Mouse (Mus musculus) heart, embryonic 13.5 days (tissue): ENCODE measurements around the gene Vmn1r70. TPM values are rescaled to one million over a fixed set of nuclear protein-coding genes. Genes with fewer than 3 reads are reported as not detected.

Experiments used
- ATAC-seq: fragments of 200-750 bp; cut with Nextera tagmentation; 2 replicates; pipeline ENCODE4 v1.8.0; 2017; ENCODE audit warnings: moderate TSS enrichment; ENCODE audit not compliant: insufficient number of reproducible peaks, low FRiP score, low TSS enrichment; ENCODE audit errors: extremely low read depth
- H3K27ac ChIP-seq: fragments of 300-500 bp; sonication (generic); replicated peaks from 2 replicates; pipeline ENCODE4 v1.5.1; 2015; ENCODE audit warnings: moderate library complexity, mild to moderate bottlenecking, inconsistent platforms
- H3K27me3 ChIP-seq: fragments of 300-500 bp; sonication (generic); replicated peaks from 2 replicates; pipeline ENCODE4 v1.6.1; 2015; ENCODE audit warnings: mild to moderate bottlenecking, inconsistent platforms
- H3K36me3 ChIP-seq: fragments of 300-500 bp; sonication (generic); 2 replicates; pipeline ENCODE4 v1.6.1; 2015; ENCODE audit warnings: mild to moderate bottlenecking, inconsistent platforms
- H3K4me1 ChIP-seq: fragments of 300-500 bp; sonication (generic); 2 replicates; pipeline ENCODE4 v1.6.1; 2015; ENCODE audit warnings: inconsistent platforms
- H3K4me2 ChIP-seq: fragments of 300-500 bp; sonication (generic); 2 replicates; pipeline ENCODE4 v1.6.1; 2015; ENCODE audit warnings: inconsistent platforms, mild to moderate bottlenecking, moderate library complexity
- H3K4me3 ChIP-seq: fragments of 300-500 bp; sonication (generic); 2 replicates; pipeline ENCODE4 v1.5.1; 2015; ENCODE audit warnings: moderate library complexity, mild to moderate bottlenecking, inconsistent platforms
- H3K9ac ChIP-seq: fragments of 300-500 bp; sonication (generic); 2 replicates; pipeline ENCODE4 v1.6.1; 2015; ENCODE audit warnings: inconsistent platforms, mild to moderate bottlenecking, moderate library complexity
- H3K9me3 ChIP-seq: fragments of 300-500 bp; sonication (generic); 2 replicates; pipeline ENCODE4 v1.6.1; 2016; ENCODE audit warnings: inconsistent platforms
- WGBS: fragments of 180-500 bp; shearing (Covaris S2); methylation state at CpG from one replicate; pipeline ENCODE4 v1.1.7; 2015; ENCODE audit warnings: mixed read lengths; 5-methylcytosine and 5-hydroxymethylcytosine counted together
- polyA plus RNA-seq: library from polyadenylated mRNA; unstranded; fragments of >200 nt; fragmentation: Nextera tagmentation; extraction: Ambion mirVana; gene quantifications from 2 replicates; pipeline ENCODE4 v1.2.1, GENCODE M21; 2015

Gene Vmn1r70
- polyA plus RNA-seq = not detected in 2 replicates

- H3K27me3 ChIP-seq = no peaks in the 10 kb centered on the region
- no peaks in the 10 kb centered on the region for H3K36me3 ChIP-seq
- H3K4me1 ChIP-seq = no peaks in the 10 kb centered on the region
- H3K9ac ChIP-seq = no peak within 1 kb of the TSS
- 53% methylated on average over 1 of the region's 1 CpGs for WGBS
- peaks cover 33% of the 10 kb centered on the region for H3K9me3 ChIP-seq
- ATAC-seq = no peak
- no peak within 1 kb of the TSS for H3K4me2 ChIP-seq
- H3K4me3 ChIP-seq = no peak within 1 kb of the TSS
- H3K27ac ChIP-seq = no peak within 1 kb of the TSS
Observed at GRCm38 (mm10) chr7:10631232-10631631, at the start of gene Vmn1r70. Gene Vmn1r70, plus strand, starts transcription at chr7:10631532.

GRCm38 (mm10) chr7:10613559-10613958 is 17.8 kb upstream of the Vmn1r70 start, which contains the start of gene Vmn1r69:
Gene Vmn1r69, minus strand, starts transcription at chr7:10613659.
- no peak for ATAC-seq
- no peak within 1 kb of the TSS for H3K27ac ChIP-seq
- no peaks in the 10 kb centered on the region for H3K27me3 ChIP-seq
- no peak within 1 kb of the TSS for H3K9ac ChIP-seq
- no peaks in the 10 kb centered on the region for H3K36me3 ChIP-seq
- H3K4me2 ChIP-seq = no peak within 1 kb of the TSS
- H3K4me3 ChIP-seq = no peak within 1 kb of the TSS
- H3K4me1 ChIP-seq = no peaks in the 10 kb centered on the region
- peaks cover 26% of the 10 kb centered on the region; the same call in 1 of the 2 replicates for H3K9me3 ChIP-seq

Other genes starting within 250 kb of the Vmn1r70 start
- gene Vmn1r67, start 188.2 kb upstream of the Vmn1r70 start, polyA plus RNA-seq = not detected in 2 replicates
- gene Zik1, start 136.1 kb upstream of the Vmn1r70 start, polyA plus RNA-seq = 6.3 and 6.5 TPM in 2 replicates
- gene Vmn1r68, start 73.0 kb upstream of the Vmn1r70 start, polyA plus RNA-seq = not detected in 2 replicates
- not detected in 2 replicates for gene Vmn1r69, start 17.9 kb upstream of the Vmn1r70 start, polyA plus RNA-seq
- gene Nlrp4b, start 56.3 kb downstream of the Vmn1r70 start, polyA plus RNA-seq = not detected in 2 replicates
- gene Vmn1r71, start 122.8 kb downstream of the Vmn1r70 start, polyA plus RNA-seq = not detected in 2 replicates